ENCODE assay signal across 26 mouse cellular contexts in the genomic region with DNA sequence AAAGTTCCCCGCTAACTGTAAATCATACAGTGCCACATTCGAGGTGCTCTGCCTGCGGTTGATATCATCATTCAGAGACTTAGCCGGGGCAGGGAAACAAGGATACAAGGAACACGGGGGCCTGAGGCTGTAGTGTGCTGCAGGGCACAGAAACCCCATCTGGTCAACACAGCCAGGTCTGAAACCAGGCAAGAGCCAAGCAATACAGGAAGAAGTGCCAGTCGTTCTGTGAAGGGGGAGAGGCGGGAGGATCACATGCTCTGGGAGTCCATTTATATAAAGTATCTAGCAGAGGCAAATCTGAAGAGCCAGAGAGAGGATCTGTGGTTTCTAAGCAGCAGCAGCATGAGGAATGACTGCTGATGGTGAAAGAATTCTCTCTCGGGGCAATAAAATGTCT. TPM values are rescaled to one million over a fixed set of nuclear protein-coding genes. Genes with fewer than 3 reads are reported as not detected.
"Had no signal": no experiment of that assay in that cellular context is flagged by ENCODE, and none has a peak within 500 bp of the region (broad histone marks: within the 10 kb centered on the region; RNA-seq: fewer than 3 reads in every experiment).

No protein-coding gene starts in this region.

- H3K36me3 ChIP-seq: liver, embryonic 13.5 days; midbrain, embryonic 12.5 days; midbrain, embryonic 15.5 days; neural tube, embryonic 12.5 days; neural tube, embryonic 15.5 days; stomach, embryonic 15.5 days had no signal

- H3K4me3 ChIP-seq: layer of hippocampus, adult 2 months; left cerebral cortex, adult 2 months; liver, embryonic 13.5 days; midbrain, embryonic 12.5 days; midbrain, embryonic 15.5 days; neural tube, embryonic 12.5 days; neural tube, embryonic 15.5 days; stomach, embryonic 15.5 days had no signal

- H3K27ac ChIP-seq: layer of hippocampus, adult 2 months; left cerebral cortex, adult 2 months; liver, embryonic 13.5 days; midbrain, embryonic 12.5 days; midbrain, embryonic 15.5 days; neural tube, embryonic 12.5 days; neural tube, embryonic 15.5 days; stomach, embryonic 15.5 days had no signal

- DNase-seq: kidney, adult 18-20 months; kidney, adult 9 months; kidney, postnatal 14 days; kidney, postnatal 4 days; layer of hippocampus, postnatal 36 days; liver, embryonic 13.5 days; lung, adult 2 months; lung, postnatal 36 days; right cerebral cortex, adult 18-20 months; right cerebral cortex, postnatal 14 days; spleen, adult 18-20 months; thymus, adult 2 months; thymus, postnatal 14 days; thymus, postnatal 4 days had no signal

RNA-seq across cellular contexts. Expression of a gene that starts 5.0 kb away (rescaled TPM):
- total RNA-seq: layer of hippocampus, adult 2 months; layer of hippocampus, postnatal 10 days; layer of hippocampus, postnatal 36 days; left cerebral cortex, adult 2 months; left cerebral cortex, postnatal 10 days; left cerebral cortex, postnatal 36 days; liver, adult 2 months; megakaryocyte, adult 5-6 weeks had no signal
- polyA plus RNA-seq: liver, adult 2 months; liver, embryonic 13.5 days had no signal
